Comparison of ENCODE assay signal across 14 mouse cellular contexts in the genomic region with DNA sequence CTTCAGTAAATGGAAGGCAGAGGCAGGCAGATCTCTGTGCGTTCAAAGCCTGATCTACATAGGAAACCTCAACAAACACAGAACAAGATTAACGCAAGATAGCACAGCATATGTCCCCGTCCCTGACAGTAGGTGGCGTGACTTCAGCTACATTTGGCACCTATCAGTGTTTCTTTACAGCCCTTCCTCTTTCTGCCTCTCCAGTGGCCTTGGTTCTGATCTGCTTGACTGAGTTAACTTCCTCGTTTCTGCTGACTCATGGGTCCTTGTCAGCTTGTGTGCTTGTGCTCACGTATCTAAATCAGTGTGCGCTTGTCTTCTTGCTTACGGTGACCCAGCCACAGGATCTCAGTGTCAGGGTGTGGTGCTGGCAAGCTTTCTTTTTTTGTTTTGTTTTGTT. TPM values are rescaled to one million over a fixed set of nuclear protein-coding genes. Genes with fewer than 3 reads are reported as not detected.
DNase-seq lines count a peak whose midpoint lies in the region; ATAC-seq and TF ChIP-seq lines count a peak whose summit lies in the region.
"Had no signal": no experiment of that assay in that cellular context is flagged by ENCODE, and none has a peak within 500 bp of the region (broad histone marks: within the 10 kb centered on the region; RNA-seq: fewer than 3 reads in every experiment).

No protein-coding gene starts in this region.

- no peaks in the 10 kb centered on the region for H3K9me3 ChIP-seq in lung, postnatal 0 days (ENCODE audit: low read length)
- H3K9me3 ChIP-seq in stomach, postnatal 0 days (ENCODE audit: control insufficient read depth, low read length) = no peaks in the 10 kb centered on the region
- no peaks in the 10 kb centered on the region for H3K9me3 ChIP-seq in midbrain, embryonic 14.5 days (ENCODE audit: control insufficient read depth, low read length)
- H3K9me3 ChIP-seq: embryonic facial prominence, embryonic 10.5 days had no signal

- H3K4me3 ChIP-seq in lung, postnatal 0 days (ENCODE audit: low read depth, low read length) = no peak overlapping the region
- H3K4me3 ChIP-seq in lung, adult 2 months (replicated peaks; ENCODE audit: extremely low read depth, low read depth, low read length) = no peak overlapping the region
- H3K4me3 ChIP-seq in stomach, postnatal 0 days (ENCODE audit: low read depth, low read length) = no peak overlapping the region
- no peak overlapping the region for H3K4me3 ChIP-seq in midbrain, embryonic 14.5 days (replicated peaks; ENCODE audit: low read depth, low read length)
- H3K4me3 ChIP-seq: embryonic facial prominence, embryonic 10.5 days; heart, embryonic 13.5 days; limb, embryonic 12.5 days; midbrain, embryonic 13.5 days had no signal

- no peak overlapping the region for H3K4me2 ChIP-seq in lung, postnatal 0 days (replicated peaks; ENCODE audit: low read depth, low read length)
- H3K4me2 ChIP-seq in stomach, postnatal 0 days (replicated peaks; ENCODE audit: low read depth) = no peak overlapping the region
- H3K4me2 ChIP-seq in midbrain, embryonic 14.5 days (ENCODE audit: low read length) = no peak overlapping the region
- H3K4me2 ChIP-seq: heart, embryonic 13.5 days; limb, embryonic 12.5 days; midbrain, embryonic 13.5 days had no signal

- TF ChIP-seq POLR2A in lung, adult 2 months (IDR thresholded peaks at IDR 0.05; ENCODE audit: borderline replicate concordance, extremely low read depth, low read depth, low read length) = no peak

- H3K4me1 ChIP-seq in lung, postnatal 0 days (ENCODE audit: insufficient read depth, low read depth, low read length) = no peaks in the 10 kb centered on the region
- H3K4me1 ChIP-seq in lung, adult 2 months (ENCODE audit: control insufficient read depth, insufficient read depth, low read length) = no peaks in the 10 kb centered on the region
- H3K4me1 ChIP-seq in stomach, postnatal 0 days (replicated peaks; ENCODE audit: control insufficient read depth, insufficient read depth) = no peaks in the 10 kb centered on the region
- H3K4me1 ChIP-seq in midbrain, embryonic 14.5 days (ENCODE audit: control insufficient read depth, insufficient read depth, low read length) = no peaks in the 10 kb centered on the region
- H3K4me1 ChIP-seq: embryonic facial prominence, embryonic 10.5 days; limb, embryonic 12.5 days; midbrain, embryonic 13.5 days had no signal

- H3K27me3 ChIP-seq in lung, postnatal 0 days (replicated peaks; ENCODE audit: insufficient read depth, low read length) = no peaks in the 10 kb centered on the region
- no peaks in the 10 kb centered on the region for H3K27me3 ChIP-seq in stomach, postnatal 0 days (ENCODE audit: control insufficient read depth, insufficient read depth, low read length)
- H3K27me3 ChIP-seq in midbrain, embryonic 14.5 days (ENCODE audit: control insufficient read depth, insufficient read depth, low read length) = no peaks in the 10 kb centered on the region
- H3K27me3 ChIP-seq: heart, embryonic 13.5 days; midbrain, embryonic 13.5 days had no signal

- DNase-seq in lung, postnatal 0 days (ENCODE audit: low spot score) = peak; percentile 39
- no peak for DNase-seq in lung, adult 2 months
- peak; percentile 29 for DNase-seq in ZHBTc4 (ENCODE audit: low read depth, low spot score)
- peak; percentile 42 for DNase-seq in lung, postnatal 25 days (ENCODE audit: low spot score)
- DNase-seq in stomach, postnatal 0 days (ENCODE audit: low spot score) = no peak
- no peak for DNase-seq in cerebellum, adult 11 months
- DNase-seq in midbrain, embryonic 14.5 days = no peak
- DNase-seq: kidney, postnatal 14 days; thymus, postnatal 4 days had no signal

- 78% methylated on average over 8 of the region's 8 CpGs for WGBS in lung, postnatal 0 days
- 76% methylated on average over 8 of the region's 8 CpGs for WGBS in lung, adult 2 months
- WGBS in stomach, postnatal 0 days = 81% methylated on average over 8 of the region's 8 CpGs
- WGBS in midbrain, embryonic 14.5 days = 93% methylated on average over 8 of the region's 8 CpGs

- no peak overlapping the region for H3K9ac ChIP-seq in lung, postnatal 0 days (replicated peaks; ENCODE audit: low read depth)
- no peak overlapping the region for H3K9ac ChIP-seq in stomach, postnatal 0 days (ENCODE audit: low read length)
- no peak overlapping the region for H3K9ac ChIP-seq in midbrain, embryonic 14.5 days (replicated peaks; ENCODE audit: low read length)
- H3K9ac ChIP-seq: heart, embryonic 13.5 days; limb, embryonic 12.5 days; midbrain, embryonic 13.5 days had no signal

- no peak for TF ChIP-seq EP300 in lung, postnatal 0 days (IDR thresholded peaks at IDR 0.05)
- TF ChIP-seq EP300 in stomach, postnatal 0 days (optimal IDR thresholded peaks at IDR 0.05) = no peak

- no peak for ATAC-seq in lung, postnatal 0 days
- ATAC-seq in stomach, postnatal 0 days (ENCODE audit: low FRiP score, low TSS enrichment) = no peak
- ATAC-seq in frontal cortex, adult (ENCODE audit: low TSS enrichment) = no peak
- no peak for ATAC-seq in midbrain, embryonic 14.5 days (ENCODE audit: low FRiP score, low TSS enrichment)
- ATAC-seq: midbrain, embryonic 13.5 days had no signal

- H3K36me3 ChIP-seq in lung, postnatal 0 days (ENCODE audit: insufficient read depth, low read length) = no peaks in the 10 kb centered on the region
- H3K36me3 ChIP-seq in stomach, postnatal 0 days (ENCODE audit: control insufficient read depth, insufficient read depth, low read length) = no peaks in the 10 kb centered on the region
- H3K36me3 ChIP-seq in midbrain, embryonic 14.5 days (ENCODE audit: control insufficient read depth, insufficient read depth, low read length) = no peaks in the 10 kb centered on the region
- H3K36me3 ChIP-seq: embryonic facial prominence, embryonic 10.5 days; limb, embryonic 12.5 days; midbrain, embryonic 13.5 days had no signal

- no peak overlapping the region for H3K27ac ChIP-seq in lung, postnatal 0 days (ENCODE audit: low read length)
- H3K27ac ChIP-seq in stomach, postnatal 0 days (replicated peaks) = no peak overlapping the region
- no peak overlapping the region for H3K27ac ChIP-seq in midbrain, embryonic 14.5 days (replicated peaks; ENCODE audit: low read depth, low read length)
- H3K27ac ChIP-seq: embryonic facial prominence, embryonic 10.5 days; heart, embryonic 13.5 days; limb, embryonic 12.5 days; midbrain, embryonic 13.5 days had no signal

- peak; percentile 35 for TF ChIP-seq CTCF in lung, postnatal 0 days (IDR thresholded peaks at IDR 0.05)
- no peak for TF ChIP-seq CTCF in lung, adult 2 months (IDR thresholded peaks at IDR 0.05; ENCODE audit: insufficient read depth, low read length)
- peak; percentile 30 for TF ChIP-seq CTCF in stomach, postnatal 0 days (IDR thresholded peaks at IDR 0.05; ENCODE audit: low read depth)

RNA-seq across cellular contexts. Expression of gene Gpat3, which starts 26.5 kb away (rescaled TPM):
- 2.3 and 2.9 TPM in 2 replicates for polyA plus RNA-seq in lung, postnatal 0 days (2015; fragmentation: Nextera tagmentation; extraction: Ambion mirVana)
- 2.0 and 2.3 TPM in 2 replicates for polyA plus RNA-seq in lung, adult 2 months (2012; rRNA removed)
- 6.4 and 6.7 TPM in 2 replicates for polyA plus RNA-seq in stomach, postnatal 0 days (2015; fragmentation: Nextera tagmentation; extraction: Ambion mirVana)
- 0.09 TPM in 1 of 2 replicates, not detected in the other for polyA plus RNA-seq in midbrain, embryonic 14.5 days (2014; fragmentation: Nextera tagmentation; extraction: Ambion mirVana)

RNA-seq across cellular contexts. Expression of gene Abraxas1, which starts 51.2 kb away (rescaled TPM):
- polyA plus RNA-seq in lung, postnatal 0 days (2015; fragmentation: Nextera tagmentation; extraction: Ambion mirVana) = 11.4 and 11.6 TPM in 2 replicates
- polyA plus RNA-seq in lung, adult 2 months (2012; rRNA removed) = 1.7 and 3.1 TPM in 2 replicates
- polyA plus RNA-seq in stomach, postnatal 0 days (2015; fragmentation: Nextera tagmentation; extraction: Ambion mirVana) = 13.0 and 13.6 TPM in 2 replicates
- polyA plus RNA-seq in midbrain, embryonic 14.5 days (2014; fragmentation: Nextera tagmentation; extraction: Ambion mirVana) = 11.1 and 16.0 TPM in 2 replicates

Comparison
In these comparisons a context has a peak if more than half of its experiments do, and no peak if none do; other contexts are left out.
1. DNase-seq: peak in lung, postnatal 0 days (single experiment), ZHBTc4 (single experiment) and lung, postnatal 25 days (single experiment); none in lung, adult 2 months (single experiment), stomach, postnatal 0 days (single experiment), cerebellum, adult 11 months (single experiment) and midbrain, embryonic 14.5 days (single experiment).